Mouse (Mus musculus): ENCODE results near the gene Yju2.
"Not testable (repeated sequence)": the region's sequence is repeated elsewhere in the genome, so short reads cannot be mapped to it uniquely, and the experiment has no call there.

Yju2 gene

DNA sequence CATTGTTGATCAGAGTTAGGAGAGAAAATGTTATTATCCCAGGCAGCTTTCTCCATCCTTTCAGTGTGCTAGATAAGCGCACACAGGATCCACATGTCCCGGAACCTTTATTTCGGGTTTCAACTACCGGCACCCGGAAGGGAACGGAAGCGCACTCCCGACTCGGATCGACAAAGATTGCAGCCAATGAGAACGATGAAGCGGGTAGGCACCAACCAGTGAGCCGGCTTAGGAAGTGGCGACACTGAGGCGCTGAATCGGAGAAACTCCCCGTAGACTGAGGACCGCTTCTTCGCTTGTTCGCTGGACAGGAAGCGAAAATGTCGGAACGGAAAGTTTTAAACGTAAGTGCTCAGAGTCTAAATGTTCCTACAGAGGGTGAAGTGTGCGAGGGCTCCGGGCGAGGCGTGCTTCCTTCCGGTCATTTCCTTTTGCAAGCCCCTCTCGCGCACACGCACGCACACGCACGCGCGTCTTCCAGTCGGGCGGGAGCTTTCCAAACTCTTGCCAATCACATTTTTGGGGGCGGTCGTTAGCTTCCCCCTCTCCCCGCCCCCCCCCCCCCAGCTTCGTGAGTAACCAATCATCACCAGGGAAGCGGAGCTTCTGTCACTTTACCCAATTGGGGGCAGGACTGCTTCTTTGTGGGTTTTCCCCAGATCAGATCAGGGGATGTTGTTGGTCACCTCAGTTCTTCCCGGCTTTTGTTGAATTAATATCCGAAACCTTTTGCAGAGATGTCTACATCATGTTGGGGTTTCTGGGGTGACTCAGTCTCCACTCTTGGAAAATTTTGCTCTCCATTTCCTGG is at the start of gene Yju2:
Gene Yju2 (plus strand): TSS at position 182 of the 811 bp plus-strand sequence.
- peak; percentile 85 to 88 for DNase-seq (ENCODE audit: low read depth in 1 of 2, low spot score in 2 of 2)

DNA sequence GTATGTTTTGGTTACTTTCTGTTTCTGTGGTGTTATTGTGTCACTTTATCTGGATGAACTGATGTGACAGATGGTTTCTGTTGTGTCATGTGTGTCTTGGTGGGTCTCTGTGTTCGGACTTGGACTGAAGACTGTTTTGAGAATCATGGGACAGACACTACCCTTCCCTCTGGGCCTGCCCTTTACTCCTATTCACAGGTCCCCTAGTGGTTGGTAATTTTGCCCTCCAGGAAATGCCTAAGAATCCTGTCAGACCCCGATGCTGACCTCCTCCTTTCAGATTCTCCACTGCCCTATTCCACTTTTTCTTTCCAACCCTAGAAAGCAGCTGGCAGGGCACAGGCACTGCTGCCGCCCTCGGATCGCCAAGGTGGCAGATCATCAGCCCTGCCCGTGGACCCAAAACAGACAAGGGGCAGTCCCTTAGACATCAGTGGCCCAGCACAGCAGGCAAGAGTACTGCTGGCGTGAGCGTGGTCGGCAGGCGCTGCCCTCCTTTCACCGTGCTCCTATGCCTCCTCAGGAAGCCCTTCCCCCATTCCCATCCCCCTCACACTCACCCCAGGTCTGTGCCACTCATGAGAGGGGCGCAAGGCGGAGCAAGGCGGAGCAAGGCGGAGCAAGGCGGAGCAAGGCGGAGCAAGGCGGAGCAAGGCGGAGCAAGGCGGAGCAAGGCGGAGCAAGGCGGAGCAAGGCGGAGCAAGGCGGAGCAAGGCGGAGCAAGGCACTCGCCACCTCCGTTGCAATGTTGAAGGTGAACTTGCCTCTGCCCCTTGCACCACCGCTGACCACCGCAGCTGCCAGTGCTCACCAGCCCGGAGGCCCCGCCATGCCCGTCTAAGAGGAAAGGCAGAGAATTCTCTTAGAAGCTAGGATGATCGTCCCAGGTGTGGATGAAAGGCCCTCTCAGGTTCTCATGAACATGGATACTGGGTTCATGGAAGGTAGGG is 27.1 kb upstream of the Yju2 start:
- no peak for DNase-seq (ENCODE audit: low read depth in 1 of 2, low spot score in 2 of 2)

DNA sequence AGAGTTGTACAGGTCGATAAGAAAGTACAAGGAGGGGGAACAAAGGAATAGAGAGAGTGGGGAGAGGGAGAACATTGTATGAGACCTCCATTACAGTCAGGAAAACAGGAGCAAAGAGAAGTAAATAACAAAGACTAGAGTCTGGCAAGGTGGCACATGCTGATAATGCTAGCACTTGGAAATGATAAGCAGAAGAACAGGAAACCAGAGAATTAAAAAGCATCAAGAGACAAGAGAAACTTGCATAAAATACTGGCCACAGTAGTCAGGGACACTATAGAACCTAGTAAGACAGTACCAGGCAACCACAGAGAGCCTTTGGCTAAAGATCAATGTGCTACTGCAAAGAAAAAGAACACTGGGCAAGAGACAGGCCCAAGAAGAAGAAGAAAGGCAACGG is 26.3 kb upstream of the Yju2 start:
- DNase-seq (ENCODE audit: low read depth in 1 of 2, low spot score in 2 of 2) = no peak

DNA sequence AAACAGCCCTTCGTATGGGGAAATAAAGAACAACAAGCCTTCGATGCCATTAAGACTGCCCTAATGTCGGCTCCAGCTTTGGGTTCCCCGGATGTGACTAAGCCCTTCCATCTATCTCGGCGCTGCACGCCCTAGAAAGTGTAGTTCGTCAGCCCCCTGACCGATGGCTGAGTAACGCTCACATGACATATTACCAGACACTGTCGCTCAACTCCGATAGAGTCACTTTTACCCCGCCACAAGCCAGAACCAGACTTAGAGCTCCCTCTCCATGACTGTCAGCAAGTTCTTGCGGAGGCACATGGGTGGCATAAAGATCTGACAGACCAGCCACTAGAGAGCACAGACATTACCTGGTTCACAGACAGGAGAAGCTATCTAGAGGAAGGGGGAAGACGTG is 25.7 kb upstream of the Yju2 start:
- no peak for DNase-seq (ENCODE audit: low read depth in 1 of 2, low spot score in 2 of 2)

- not testable (repeated sequence) for DNase-seq (ENCODE audit: low read depth in 1 of 2, low spot score in 2 of 2)
These were observed 14.5 kb upstream of the Yju2 start for GRCm38 (mm10) chr17:55944387-55944865.

GRCm38 (mm10) chr17:55944866-55945682 is 13.8 kb upstream of the Yju2 start:
- DNase-seq (ENCODE audit: low read depth in 1 of 2, low spot score in 2 of 2) = peak; percentile 72 to 77

- DNase-seq (ENCODE audit: low read depth in 1 of 2, low spot score in 2 of 2) = no peak
These were observed 13.2 kb upstream of the Yju2 start for GRCm38 (mm10) chr17:55945696-55946095.

- no peak for DNase-seq (ENCODE audit: low read depth in 1 of 2, low spot score in 2 of 2)
These were observed 10.3 kb upstream of the Yju2 start for GRCm38 (mm10) chr17:55948647-55949046.

- no peak for DNase-seq (ENCODE audit: low read depth in 1 of 2, low spot score in 2 of 2)
These were observed 9.5 kb upstream of the Yju2 start, which contains the start of gene Zfp119b for GRCm38 (mm10) chr17:55949400-55949799. Gene Zfp119b (minus strand): TSS chr17:55949500.

DNA sequence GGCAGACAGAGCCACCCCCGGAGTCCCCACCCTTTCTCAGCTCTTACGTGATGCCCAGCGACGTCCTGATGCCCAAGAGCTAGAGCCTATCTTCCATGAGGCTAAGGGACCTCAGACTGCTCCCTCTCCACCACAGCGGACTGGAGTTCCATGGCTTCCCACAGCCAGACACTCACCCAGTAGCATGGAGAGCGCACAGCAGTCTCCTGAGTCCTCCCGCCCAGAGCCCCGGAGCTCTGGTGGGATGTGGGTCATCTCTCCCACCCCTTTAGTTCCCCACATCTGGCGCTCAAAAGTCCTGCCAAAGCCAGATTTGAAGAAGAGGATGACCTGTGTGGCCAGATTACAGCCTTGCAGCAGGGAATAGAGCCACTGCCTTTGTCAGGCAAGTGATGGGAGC is 8.3 kb upstream of the Yju2 start:
- DNase-seq (ENCODE audit: low read depth in 1 of 2, low spot score in 2 of 2) = no peak

- DNase-seq (ENCODE audit: low read depth in 1 of 2, low spot score in 2 of 2) = no peak
These were observed 6.9 kb upstream of the Yju2 start for GRCm38 (mm10) chr17:55952041-55952440.

DNA sequence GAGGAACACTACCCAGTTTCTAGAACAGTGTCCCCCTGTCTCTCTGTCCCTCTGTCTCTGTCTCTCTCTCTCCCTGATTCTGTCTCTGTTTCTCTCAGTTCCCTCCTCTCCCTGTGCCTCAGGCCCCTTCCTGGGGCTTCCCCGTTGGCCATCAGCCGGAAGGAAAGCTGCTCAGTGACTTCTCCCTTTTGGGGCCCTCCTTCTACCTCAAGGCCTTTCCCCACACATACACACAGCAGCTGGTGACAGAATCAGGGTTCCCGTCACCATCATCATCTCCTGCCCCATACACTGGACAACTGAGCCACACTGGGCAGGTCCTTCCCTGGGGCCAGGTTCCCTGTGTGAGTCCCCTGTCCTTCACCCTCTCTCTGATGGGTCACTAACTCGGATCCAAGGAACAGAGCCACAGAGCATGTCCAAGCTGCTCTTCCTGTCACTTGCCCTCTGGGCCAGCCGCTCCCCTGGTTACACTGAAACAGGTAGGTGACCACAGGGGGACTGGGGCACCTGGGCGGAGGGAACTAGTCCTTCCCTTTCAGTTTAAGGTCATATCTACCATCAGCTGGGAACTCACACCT is 6.4 kb upstream of the Yju2 start, which contains the start of gene Ebi3:
Gene Ebi3 (plus strand): TSS at position 194 of the 581 bp plus-strand sequence.
- peak in 1 of 2 experiments; percentile 62 for DNase-seq (ENCODE audit: low read depth in 1 of 2, low spot score in 2 of 2)

DNA sequence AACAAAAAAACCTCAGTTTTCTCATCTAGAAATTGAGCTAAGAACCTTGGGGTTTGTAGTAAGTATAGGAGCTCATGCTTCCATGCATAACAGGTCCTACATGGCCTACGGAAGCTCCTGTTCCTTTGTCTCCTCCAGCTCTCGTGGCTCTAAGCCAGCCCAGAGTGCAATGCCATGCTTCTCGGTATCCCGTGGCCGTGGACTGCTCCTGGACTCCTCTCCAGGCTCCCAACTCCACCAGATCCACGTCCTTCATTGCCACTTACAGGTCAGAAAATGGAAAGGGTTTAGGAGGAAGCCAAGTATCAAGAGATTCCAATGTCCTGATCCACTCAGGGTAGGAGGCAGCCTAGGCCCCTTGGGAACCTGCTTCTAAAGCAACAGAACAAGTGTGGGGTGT is 5.1 kb upstream of the Yju2 start:
- no peak for DNase-seq (ENCODE audit: low read depth in 1 of 2, low spot score in 2 of 2)

DNA sequence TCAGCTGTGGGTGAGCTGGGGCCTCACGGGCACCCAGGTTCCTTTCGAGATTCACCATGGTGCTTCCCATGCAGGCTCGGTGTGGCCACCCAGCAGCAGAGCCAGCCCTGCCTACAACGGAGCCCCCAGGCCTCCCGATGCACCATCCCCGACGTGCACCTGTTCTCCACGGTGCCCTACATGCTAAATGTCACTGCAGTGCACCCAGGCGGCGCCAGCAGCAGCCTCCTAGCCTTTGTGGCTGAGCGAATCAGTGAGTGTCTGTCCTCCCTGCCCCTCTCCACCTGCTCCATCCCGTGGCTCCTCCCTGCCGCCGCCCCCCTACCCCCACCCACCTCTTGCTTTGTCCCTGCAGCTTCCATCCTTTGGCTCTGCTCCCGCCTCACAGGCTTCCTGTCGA is 4.7 kb upstream of the Yju2 start:
- no peak for DNase-seq (ENCODE audit: low read depth in 1 of 2, low spot score in 2 of 2)

DNA sequence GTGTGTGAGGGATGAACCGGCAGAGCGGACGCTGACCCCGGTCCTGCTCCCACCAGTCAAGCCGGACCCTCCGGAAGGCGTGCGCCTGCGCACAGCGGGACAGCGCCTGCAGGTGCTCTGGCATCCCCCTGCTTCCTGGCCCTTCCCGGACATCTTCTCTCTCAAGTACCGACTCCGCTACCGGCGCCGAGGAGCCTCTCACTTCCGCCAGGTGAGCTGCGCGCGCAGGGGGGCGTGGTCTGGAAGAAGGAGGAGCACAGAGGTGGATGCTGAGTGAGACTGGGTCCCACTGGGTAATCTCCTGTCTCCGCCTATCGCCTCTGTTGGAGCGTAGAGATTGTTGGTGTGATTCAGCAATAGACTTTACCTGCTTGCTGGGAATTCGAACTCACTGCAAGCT is 2.8 kb upstream of the Yju2 start:
- DNase-seq (ENCODE audit: low read depth in 1 of 2, low spot score in 2 of 2) = no peak

DNA sequence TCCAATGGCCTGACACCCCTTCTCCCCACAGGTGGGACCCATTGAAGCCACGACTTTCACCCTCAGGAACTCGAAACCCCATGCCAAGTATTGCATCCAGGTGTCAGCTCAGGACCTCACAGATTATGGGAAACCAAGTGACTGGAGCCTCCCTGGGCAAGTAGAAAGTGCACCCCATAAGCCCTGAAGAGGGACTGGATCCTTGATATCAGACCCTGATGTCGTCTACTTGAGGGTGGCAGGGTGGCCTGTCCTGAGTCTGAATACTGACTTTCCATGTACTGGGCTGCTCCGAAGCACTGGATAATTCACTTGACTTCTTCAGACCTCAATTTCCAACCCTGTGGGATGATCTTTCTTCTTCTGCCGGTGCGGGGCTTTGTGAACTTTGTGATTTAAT is 2.3 kb upstream of the Yju2 start:
- DNase-seq (ENCODE audit: low read depth in 1 of 2, low spot score in 2 of 2) = no peak

DNA sequence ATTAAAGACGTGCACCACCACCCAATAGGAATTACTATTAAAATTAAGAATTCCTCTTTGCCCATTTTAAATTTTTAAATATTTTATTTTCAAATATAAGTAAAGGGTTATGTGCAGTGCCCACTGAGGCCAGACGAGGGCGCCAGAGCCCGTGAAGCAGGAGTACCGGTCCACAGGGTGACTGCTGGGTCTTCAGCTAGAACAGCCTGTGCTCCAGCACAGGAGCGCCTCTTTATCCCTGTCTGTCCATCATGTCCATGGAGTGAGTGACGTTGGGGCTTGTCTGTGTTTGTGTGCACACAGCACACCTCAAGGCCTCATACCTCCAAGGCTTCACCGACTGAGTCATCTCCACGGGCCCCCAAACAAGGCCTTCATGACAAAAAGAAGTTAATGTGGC is 1.7 kb upstream of the Yju2 start:
- peak in 1 of 2 experiments; percentile 49 for DNase-seq (ENCODE audit: low read depth in 1 of 2, low spot score in 2 of 2)

GRCm38 (mm10) chr17:55957726-55958583 is 944 bp upstream of the Yju2 start:
- no peak for DNase-seq (ENCODE audit: low read depth in 1 of 2, low spot score in 2 of 2)

GRCm38 (mm10) chr17:55958584-55958886 is 364 bp upstream of the Yju2 start:
- DNase-seq (ENCODE audit: low read depth in 1 of 2, low spot score in 2 of 2) = no peak
